ENCODE assay signal across 8 mouse cellular contexts in genomic region chr4:105941785-105942184, GRCm38 (mm10).
DNase-seq lines count a peak whose midpoint lies in the region; ATAC-seq lines count a peak whose summit lies in the region.

No protein-coding gene starts in this region.

- H3K36me3 ChIP-seq in forebrain, embryonic 14.5 days (ENCODE audit: control insufficient read depth, insufficient read depth, low read length), result no peaks in the 10 kb centered on the region
- no peaks in the 10 kb centered on the region for H3K36me3 ChIP-seq in forebrain, embryonic 13.5 days (ENCODE audit: poor library complexity, severe bottlenecking)
- no peaks in the 10 kb centered on the region for H3K36me3 ChIP-seq in embryonic facial prominence, embryonic 13.5 days

- no peaks in the 10 kb centered on the region for H3K27me3 ChIP-seq in forebrain, embryonic 14.5 days (replicated peaks; ENCODE audit: control insufficient read depth, insufficient read depth, low read length)
- H3K27me3 ChIP-seq in forebrain, embryonic 13.5 days, result no peaks in the 10 kb centered on the region
- H3K27me3 ChIP-seq in embryonic facial prominence, embryonic 13.5 days, result no peaks in the 10 kb centered on the region

- H3K4me2 ChIP-seq in forebrain, embryonic 14.5 days (ENCODE audit: low read length), result no peak overlapping the region
- no peak overlapping the region for H3K4me2 ChIP-seq in forebrain, embryonic 13.5 days
- H3K4me2 ChIP-seq in embryonic facial prominence, embryonic 13.5 days, result no peak overlapping the region

- no peak for ATAC-seq in forebrain, embryonic 14.5 days
- no peak for ATAC-seq in forebrain, embryonic 13.5 days
- no peak for ATAC-seq in embryonic facial prominence, embryonic 13.5 days (ENCODE audit: insufficient number of reproducible peaks, insufficient read depth, low FRiP score, low TSS enrichment, low read depth)

- no peak overlapping the region for H3K27ac ChIP-seq in forebrain, embryonic 14.5 days (ENCODE audit: low read depth, low read length)
- no peak overlapping the region for H3K27ac ChIP-seq in forebrain, embryonic 13.5 days
- peak overlapping the region; percentile 55; the same call in 1 of the 2 replicates for H3K27ac ChIP-seq in embryonic facial prominence, embryonic 13.5 days

- WGBS in forebrain, embryonic 14.5 days, result 47% methylated on average over 7 of the region's 7 CpGs
- 43% methylated on average over 7 of the region's 7 CpGs for WGBS in forebrain, embryonic 13.5 days
- 33% methylated on average over 7 of the region's 7 CpGs for WGBS in embryonic facial prominence, embryonic 13.5 days

- peak; percentile 80 for DNase-seq in forebrain, embryonic 14.5 days (ENCODE audit: low spot score)
- peak; percentile 67 for DNase-seq in urinary bladder, postnatal 25 days (ENCODE audit: low spot score)
- DNase-seq in urinary bladder, adult 18-20 months (ENCODE audit: low spot score in 2 of 2), result no peak
- DNase-seq in layer of hippocampus, adult 9-10 months (ENCODE audit: low spot score), result peak; percentile 17
- DNase-seq in lung, postnatal 4 days, result peak; percentile 33 to 67
- DNase-seq in yolk sac, embryonic 10.5 days (ENCODE audit: low spot score), result peak; percentile 29

- no peak overlapping the region for H3K4me3 ChIP-seq in forebrain, embryonic 14.5 days (ENCODE audit: low read depth, low read length)
- H3K4me3 ChIP-seq in forebrain, embryonic 13.5 days, result no peak overlapping the region
- H3K4me3 ChIP-seq in embryonic facial prominence, embryonic 13.5 days, result no peak overlapping the region

- H3K4me1 ChIP-seq in forebrain, embryonic 14.5 days (ENCODE audit: control insufficient read depth, insufficient read depth, low read length), result no peaks in the 10 kb centered on the region; the same call in 1 of the 2 replicates
- no peaks in the 10 kb centered on the region for H3K4me1 ChIP-seq in forebrain, embryonic 13.5 days
- peaks cover 57% of the 10 kb centered on the region for H3K4me1 ChIP-seq in embryonic facial prominence, embryonic 13.5 days

- H3K9ac ChIP-seq in forebrain, embryonic 14.5 days (ENCODE audit: low read length), result no peak overlapping the region
- no peak overlapping the region for H3K9ac ChIP-seq in forebrain, embryonic 13.5 days
- H3K9ac ChIP-seq in embryonic facial prominence, embryonic 13.5 days, result no peak overlapping the region

- H3K9me3 ChIP-seq in forebrain, embryonic 14.5 days (replicated peaks; ENCODE audit: control insufficient read depth, low read length), result no peaks in the 10 kb centered on the region
- H3K9me3 ChIP-seq in forebrain, embryonic 13.5 days (replicated peaks), result no peaks in the 10 kb centered on the region
- no peaks in the 10 kb centered on the region for H3K9me3 ChIP-seq in embryonic facial prominence, embryonic 13.5 days

Comparison
In these comparisons a context has a peak if more than half of its experiments do, and no peak if none do; other contexts are left out.
1. DNase-seq: peak in forebrain, embryonic 14.5 days (single experiment), urinary bladder, postnatal 25 days (single experiment), layer of hippocampus, adult 9-10 months (single experiment), lung, postnatal 4 days (2 of 2) and yolk sac, embryonic 10.5 days (single experiment); none in urinary bladder, adult 18-20 months (0 of 2).